ENCODE assay signal across 15 mouse cellular contexts in the genomic region with DNA sequence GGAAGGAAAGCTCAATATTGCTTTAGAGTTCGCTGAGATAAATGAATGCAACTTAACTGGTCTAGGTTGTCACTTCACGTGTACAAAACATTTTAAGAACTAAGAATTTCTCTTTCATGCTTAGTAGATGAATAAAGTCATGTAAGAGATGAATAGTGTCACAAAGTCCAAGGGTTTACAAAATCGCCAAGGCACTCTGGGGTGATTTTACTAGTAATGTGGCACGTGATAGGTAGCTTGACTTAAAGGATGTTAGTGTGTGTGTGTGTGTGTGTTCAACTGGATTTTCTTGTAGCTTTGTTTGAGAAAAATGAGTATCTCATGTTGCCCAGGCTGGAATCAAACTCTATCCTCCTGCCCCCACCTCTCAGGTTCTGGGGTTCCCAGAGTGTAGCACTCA. TPM values are rescaled to one million over a fixed set of nuclear protein-coding genes. Genes with fewer than 3 reads are reported as not detected.
DNase-seq lines count a peak whose midpoint lies in the region; ATAC-seq and TF ChIP-seq lines count a peak whose summit lies in the region.
"Had no signal": no experiment of that assay in that cellular context is flagged by ENCODE, and none has a peak within 500 bp of the region (broad histone marks: within the 10 kb centered on the region; RNA-seq: fewer than 3 reads in every experiment).

No protein-coding gene starts in this region.

- intact Hi-C loops in gastrocnemius, adult 2 months (cut with DNase I): no loop called here

- TF ChIP-seq CTCF in gastrocnemius, adult 2 months (IDR thresholded peaks at IDR 0.05): no peak
- TF ChIP-seq CTCF in ES-Bruce4 (IDR thresholded peaks at IDR 0.05; ENCODE audit: low read depth, low read length): no peak
- TF ChIP-seq CTCF in liver, embryonic 14.5 days (IDR thresholded peaks at IDR 0.05; ENCODE audit: low read depth): no peak

- H3K9me3 ChIP-seq in kidney, embryonic 16.5 days (ENCODE audit: low read length): no peaks in the 10 kb centered on the region
- no peaks in the 10 kb centered on the region for H3K9me3 ChIP-seq in ES-Bruce4 (replicated peaks; ENCODE audit: control insufficient read depth, insufficient read depth, low read length, poor library complexity, severe bottlenecking)
- no peaks in the 10 kb centered on the region for H3K9me3 ChIP-seq in liver, embryonic 14.5 days (ENCODE audit: control insufficient read depth, low read length)
- H3K9me3 ChIP-seq: hindbrain, embryonic 13.5 days had no signal

- ATAC-seq in kidney, embryonic 16.5 days (ENCODE audit: low FRiP score, low TSS enrichment): no peak
- ATAC-seq in liver, embryonic 14.5 days (ENCODE audit: insufficient read depth): no peak

- H3K4me1 ChIP-seq in kidney, embryonic 16.5 days (ENCODE audit: insufficient read depth, low read length): peaks cover 20% of the 10 kb centered on the region
- H3K4me1 ChIP-seq in ES-Bruce4 (ENCODE audit: control insufficient read depth, insufficient read depth, low read length): no peaks in the 10 kb centered on the region
- peaks cover 0 to 6% of the 10 kb centered on the region in 2 experiments; a peak in 1 of 4 replicates for H3K4me1 ChIP-seq in liver, embryonic 14.5 days (replicated peaks; ENCODE audit: control insufficient read depth in 2 of 2, insufficient read depth in 2 of 2, low read length in 1 of 2)

- DNase-seq in gastrocnemius, adult 2 months: no peak
- DNase-seq in gastrocnemius, postnatal 4 days (ENCODE audit: low spot score in 2 of 2): no peak
- no peak for DNase-seq in kidney, adult 9 months
- DNase-seq in liver, embryonic 14.5 days (ENCODE audit: low read depth in 3 of 3, low spot score in 3 of 3): no peak
- no peak for DNase-seq in layer of hippocampus, adult 9-10 months (ENCODE audit: low spot score)
- DNase-seq in frontal cortex, postnatal 25 days (ENCODE audit: low spot score in 2 of 2): no peak
- DNase-seq: cerebellum, postnatal 36 days; gastrocnemius, postnatal 10 days; lung, postnatal 4 days had no signal

- no peaks in the 10 kb centered on the region for H3K36me3 ChIP-seq in kidney, embryonic 16.5 days (ENCODE audit: insufficient read depth, low read length)
- peaks cover 8% of the 10 kb centered on the region for H3K36me3 ChIP-seq in ES-Bruce4 (ENCODE audit: control insufficient read depth, insufficient read depth, low read length, poor library complexity, severe bottlenecking)
- H3K36me3 ChIP-seq in liver, embryonic 14.5 days (replicated peaks; ENCODE audit: control insufficient read depth, insufficient read depth, low read depth): no peaks in the 10 kb centered on the region
- H3K36me3 ChIP-seq: hindbrain, embryonic 13.5 days had no signal

- H3K27ac ChIP-seq in gastrocnemius, adult 2 months: peak overlapping the region; percentile 97
- no peak overlapping the region for H3K27ac ChIP-seq in kidney, embryonic 16.5 days (ENCODE audit: low read length)
- H3K27ac ChIP-seq in ES-Bruce4 (ENCODE audit: insufficient read depth, low read length): peak overlapping the region; percentile 64; the same call in 1 of the 2 replicates
- no peak overlapping the region for H3K27ac ChIP-seq in liver, embryonic 14.5 days

- H3K27me3 ChIP-seq in kidney, embryonic 16.5 days (ENCODE audit: insufficient read depth, low read length): no peaks in the 10 kb centered on the region
- no peaks in the 10 kb centered on the region for H3K27me3 ChIP-seq in ES-Bruce4 (ENCODE audit: control insufficient read depth, insufficient read depth, low read length, poor library complexity, severe bottlenecking)
- H3K27me3 ChIP-seq in liver, embryonic 14.5 days (ENCODE audit: control insufficient read depth, insufficient read depth, low read length): no peaks in the 10 kb centered on the region
- H3K27me3 ChIP-seq: hindbrain, embryonic 13.5 days had no signal

- no peak for TF ChIP-seq POLR2A in ES-Bruce4 (IDR thresholded peaks at IDR 0.05; ENCODE audit: insufficient read depth, low read length)

- no peak overlapping the region; the same call in 1 of the 2 replicates for H3K9ac ChIP-seq in kidney, embryonic 16.5 days (replicated peaks; ENCODE audit: low read length)
- H3K9ac ChIP-seq in ES-Bruce4 (ENCODE audit: low read depth, poor library complexity, severe bottlenecking): peak overlapping the region; percentile 90
- H3K9ac ChIP-seq in liver, embryonic 14.5 days (replicated peaks): no peak overlapping the region

- TF ChIP-seq EP300 in ES-Bruce4 (IDR thresholded peaks at IDR 0.05; ENCODE audit: insufficient read depth, low read depth, low read length): no peak
- TF ChIP-seq EP300 in liver, embryonic 14.5 days (IDR thresholded peaks at IDR 0.05; ENCODE audit: low read depth): no peak

- H3K4me3 ChIP-seq in gastrocnemius, adult 2 months: peak overlapping the region; percentile 88
- no peak overlapping the region for H3K4me3 ChIP-seq in kidney, embryonic 16.5 days (ENCODE audit: low read length)
- no peak overlapping the region; the same call in 1 of the 2 replicates for H3K4me3 ChIP-seq in ES-Bruce4 (ENCODE audit: low read depth, low read length)
- H3K4me3 ChIP-seq in liver, embryonic 14.5 days (ENCODE audit: insufficient read depth in 1 of 2, low read depth in 2 of 2, low read length in 2 of 2): no peak overlapping the region; a peak in 1 of 4 replicates

- H3K4me2 ChIP-seq in kidney, embryonic 16.5 days (replicated peaks; ENCODE audit: low read depth, low read length): peak overlapping the region; percentile 77; the same call in 1 of the 2 replicates
- H3K4me2 ChIP-seq in liver, embryonic 14.5 days (ENCODE audit: low read depth): peak overlapping the region; percentile 100; the same call in 1 of the 2 replicates

- WGBS in kidney, embryonic 16.5 days: 93% methylated on average over 4 of the region's 4 CpGs
- WGBS in liver, embryonic 14.5 days (ENCODE audit: insufficient replicate concordance): 64% methylated on average over 4 of the region's 4 CpGs

RNA-seq across cellular contexts. Expression of gene Shld2, which starts 1.0 kb away (rescaled TPM):
- total RNA-seq in gastrocnemius, adult 2 months (2021): 10 to 100 TPM; 10.7 to 11.8 TPM
- total RNA-seq in gastrocnemius, postnatal 4 days (2021): 10 to 100 TPM in 1 of 2 experiments, 1 to 10 TPM in 1; 9.2 to 13.0 TPM
- polyA plus RNA-seq in kidney, embryonic 16.5 days (2015; fragmentation: Nextera tagmentation; extraction: Ambion mirVana): 9.9 and 10.0 TPM in 2 replicates
- polyA plus RNA-seq in ES-Bruce4 (2011; ENCODE audit: insufficient read depth, insufficient read length, low read depth, missing spikeins): 26.7 and 32.5 TPM in 2 replicates
- 2.0 and 3.0 TPM in 2 replicates for polyA plus RNA-seq in liver, embryonic 14.5 days (2012; rRNA removed)
- polyA plus RNA-seq in liver, embryonic 14.5 days (2014; fragmentation: Nextera tagmentation; extraction: Ambion mirVana): 4.8 and 5.6 TPM in 2 replicates

RNA-seq across cellular contexts. Expression of gene Glud1, which starts 1.3 kb away (rescaled TPM):
- total RNA-seq in gastrocnemius, adult 2 months (2021): 100 to 1,000 TPM; 112 to 139 TPM
- 100 to 1,000 TPM; 133 to 135 TPM for total RNA-seq in gastrocnemius, postnatal 4 days (2021)
- 114 and 116 TPM in 2 replicates for polyA plus RNA-seq in kidney, embryonic 16.5 days (2015; fragmentation: Nextera tagmentation; extraction: Ambion mirVana)
- 285 and 305 TPM in 2 replicates for polyA plus RNA-seq in ES-Bruce4 (2011; ENCODE audit: insufficient read depth, insufficient read length, low read depth, missing spikeins)
- polyA plus RNA-seq in liver, embryonic 14.5 days (2012; rRNA removed): 140 and 186 TPM in 2 replicates
- 145 and 151 TPM in 2 replicates for polyA plus RNA-seq in liver, embryonic 14.5 days (2014; fragmentation: Nextera tagmentation; extraction: Ambion mirVana)

RNA-seq across cellular contexts. Expression of gene Fam25c, which starts 46.0 kb away (rescaled TPM):
- not detected for total RNA-seq in gastrocnemius, adult 2 months (2021)
- not detected for total RNA-seq in gastrocnemius, postnatal 4 days (2021)
- 0.86 and 1.1 TPM in 2 replicates for polyA plus RNA-seq in kidney, embryonic 16.5 days (2015; fragmentation: Nextera tagmentation; extraction: Ambion mirVana)
- 3.5 and 5.7 TPM in 2 replicates for polyA plus RNA-seq in ES-Bruce4 (2011; ENCODE audit: insufficient read depth, insufficient read length, low read depth, missing spikeins)
- polyA plus RNA-seq in liver, embryonic 14.5 days (2012; rRNA removed): 0.48 TPM in 1 of 2 replicates, not detected in the other
- 0.28 and 0.40 TPM in 2 replicates for polyA plus RNA-seq in liver, embryonic 14.5 days (2014; fragmentation: Nextera tagmentation; extraction: Ambion mirVana)
- total RNA-seq: adrenal gland, postnatal 4 days; gastrocnemius, postnatal 10 days had no signal
- polyA plus RNA-seq: hindbrain, embryonic 13.5 days; large intestine, adult 2 months; spleen, adult 2 months had no signal

Comparison
In these comparisons a context has a peak if more than half of its experiments do, and no peak if none do; other contexts are left out.
1. H3K27ac ChIP-seq: peak in gastrocnemius, adult 2 months (single experiment) and ES-Bruce4 (single experiment); none in kidney, embryonic 16.5 days (single experiment) and liver, embryonic 14.5 days (single experiment).